Mouse (Mus musculus): ENCODE results near the gene Proca1. TPM values are rescaled to one million over a fixed set of nuclear protein-coding genes. Genes with fewer than 3 reads are reported as not detected.

The Proca1 gene
- polyA plus RNA-seq, 1 experiment from 2014 or later: 1.7 TPM

Small RNAs within 50 kb of the gene (microRNA-seq; reads per million reads assigned to microRNA genes)
- gene Mir7653 (ENCODE audit: borderline number of aligned reads): not detected

Other genes starting within 250 kb of the Proca1 start
- gene Phf12, start 210.6 kb upstream of the Proca1 start, polyA plus RNA-seq (2014; fragmentation: Nextera tagmentation; extraction: Ambion mirVana): 14.5 and 16.6 TPM in 2 replicates
- 17.3 and 19.5 TPM in 2 replicates for gene Dhrs13, start 161.1 kb upstream of the Proca1 start, polyA plus RNA-seq (2014; fragmentation: Nextera tagmentation; extraction: Ambion mirVana)
- 40.4 and 45.7 TPM in 2 replicates for gene Flot2, start 155.5 kb upstream of the Proca1 start, polyA plus RNA-seq (2014; fragmentation: Nextera tagmentation; extraction: Ambion mirVana)
- 37.5 and 44.6 TPM in 2 replicates for gene Eral1, start 113.0 kb upstream of the Proca1 start, polyA plus RNA-seq (2014; fragmentation: Nextera tagmentation; extraction: Ambion mirVana)
- gene Fam222b, start 98.7 kb upstream of the Proca1 start, polyA plus RNA-seq (2014; fragmentation: Nextera tagmentation; extraction: Ambion mirVana): 19.0 and 22.8 TPM in 2 replicates
- gene Traf4, start 27.8 kb upstream of the Proca1 start, polyA plus RNA-seq (2014; fragmentation: Nextera tagmentation; extraction: Ambion mirVana): 84.9 and 91.8 TPM in 2 replicates
- gene Nek8, start 16.7 kb upstream of the Proca1 start, polyA plus RNA-seq (2014; fragmentation: Nextera tagmentation; extraction: Ambion mirVana): 8.6 and 8.9 TPM in 2 replicates
- gene Tlcd1, start 16.7 kb upstream of the Proca1 start, polyA plus RNA-seq (2014; fragmentation: Nextera tagmentation; extraction: Ambion mirVana): 8.9 and 10.9 TPM in 2 replicates
- gene Rpl23a, start 9.8 kb upstream of the Proca1 start, polyA plus RNA-seq (2014; fragmentation: Nextera tagmentation; extraction: Ambion mirVana): 1,340 and 1,370 TPM in 2 replicates
- gene Rab34, start 5.0 kb upstream of the Proca1 start, polyA plus RNA-seq (2014; fragmentation: Nextera tagmentation; extraction: Ambion mirVana): 139 and 140 TPM in 2 replicates
- gene Sdf2, start 52.4 kb downstream of the Proca1 start, polyA plus RNA-seq (2014; fragmentation: Nextera tagmentation; extraction: Ambion mirVana): 47.3 and 55.6 TPM in 2 replicates
- 24.9 and 27.4 TPM in 2 replicates for gene Supt6, start 52.6 kb downstream of the Proca1 start, polyA plus RNA-seq (2014; fragmentation: Nextera tagmentation; extraction: Ambion mirVana)
- 59.7 and 66.9 TPM in 2 replicates for gene 2610507B11Rik, start 68.4 kb downstream of the Proca1 start, polyA plus RNA-seq (2014; fragmentation: Nextera tagmentation; extraction: Ambion mirVana)
- 0.11 TPM in 1 of 2 replicates, not detected in the other for gene BC030499, start 97.4 kb downstream of the Proca1 start, polyA plus RNA-seq (2014; fragmentation: Nextera tagmentation; extraction: Ambion mirVana)
- gene Spag5, start 108.1 kb downstream of the Proca1 start, polyA plus RNA-seq (2014; fragmentation: Nextera tagmentation; extraction: Ambion mirVana): 54.8 and 62.0 TPM in 2 replicates
- 2.7 and 4.6 TPM in 2 replicates for gene Aldoc, start 129.6 kb downstream of the Proca1 start, polyA plus RNA-seq (2014; fragmentation: Nextera tagmentation; extraction: Ambion mirVana)
- 55.4 and 64.0 TPM in 2 replicates for gene Pigs, start 135.0 kb downstream of the Proca1 start, polyA plus RNA-seq (2014; fragmentation: Nextera tagmentation; extraction: Ambion mirVana)
- gene Unc119, start 150.1 kb downstream of the Proca1 start, polyA plus RNA-seq (2014; fragmentation: Nextera tagmentation; extraction: Ambion mirVana): 77.0 and 84.7 TPM in 2 replicates
- gene Foxn1, start 193.2 kb downstream of the Proca1 start, polyA plus RNA-seq (2014; fragmentation: Nextera tagmentation; extraction: Ambion mirVana): 0.14 and 0.50 TPM in 2 replicates
- not detected in 2 replicates for gene Slc13a2, start 228.8 kb downstream of the Proca1 start, polyA plus RNA-seq (2014; fragmentation: Nextera tagmentation; extraction: Ambion mirVana)